Mouse (Mus musculus): ENCODE results near the gene Aqp11. TPM values are rescaled to one million over a fixed set of nuclear protein-coding genes. Genes with fewer than 3 reads are reported as not detected.
A peak's percentile ranks its signal among the peaks of the same experiment; 100 is the strongest.

The Aqp11 gene
- 17.5 and 20.7 TPM in 2 replicates for polyA plus RNA-seq (2015; fragmentation: Nextera tagmentation; extraction: Ambion mirVana)

DNA sequence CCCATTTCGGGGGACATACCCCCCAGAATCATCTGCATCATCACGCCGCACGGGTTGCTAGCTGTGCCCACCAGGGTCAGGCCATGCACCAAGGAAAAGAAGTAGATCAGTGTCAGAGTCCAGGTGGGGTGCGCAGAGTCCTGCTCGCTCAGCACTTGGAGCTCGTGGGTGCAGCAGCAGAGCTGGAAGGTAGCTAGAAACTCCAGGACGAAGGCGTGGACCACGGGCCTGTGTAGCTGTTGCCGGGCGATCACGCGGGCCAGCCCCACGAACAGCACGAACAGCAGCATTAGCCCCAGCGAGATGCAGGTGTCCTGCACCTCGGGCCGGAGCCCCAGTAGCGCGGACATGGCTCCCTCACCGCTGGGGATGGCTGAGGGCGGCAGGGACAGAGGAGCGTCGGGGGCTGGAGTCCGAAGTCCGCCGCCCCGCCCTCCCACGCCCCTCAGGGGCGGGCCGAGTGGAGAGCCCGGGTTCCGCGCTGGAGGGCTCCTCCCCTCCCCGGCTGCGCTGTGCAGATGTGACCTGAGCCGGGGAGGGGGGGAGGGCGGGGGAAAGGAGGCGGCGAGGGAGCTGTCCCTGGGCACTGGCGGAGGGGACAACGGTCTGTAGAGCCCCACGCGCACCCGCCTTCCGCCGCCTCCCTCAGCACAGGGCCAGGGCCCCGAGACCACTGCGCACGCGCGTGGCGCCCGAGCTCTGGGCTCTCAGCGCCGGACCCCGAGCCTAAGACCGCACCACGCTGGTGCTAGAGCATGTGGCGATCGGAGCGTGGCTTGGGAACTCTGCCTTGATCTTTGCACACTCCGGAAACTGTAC, at the start of gene Aqp11:
TSS of gene Aqp11 (minus strand) at position 652 of the 819 bp plus-strand sequence.
- H3K4me3 ChIP-seq (replicated peaks; ENCODE audit: low read length), result peak within 1 kb of the TSS; percentile 70
- WGBS, result under 1% methylated on average over 58 of the region's 64 CpGs
- peak within 1 kb of the TSS; percentile 90 for H3K4me2 ChIP-seq (ENCODE audit: low read depth, low read length)
- peak within 1 kb of the TSS; percentile 49 for H3K27ac ChIP-seq (ENCODE audit: low read length)
- no peaks in the 10 kb centered on the region for H3K27me3 ChIP-seq (ENCODE audit: control insufficient read depth, insufficient read depth, low read length)
- H3K9ac ChIP-seq (ENCODE audit: low read length), result peak within 1 kb of the TSS; percentile 81
- H3K4me1 ChIP-seq (ENCODE audit: control insufficient read depth, insufficient read depth, low read length), result peaks cover 15% of the 10 kb centered on the region
- H3K9me3 ChIP-seq (replicated peaks; ENCODE audit: control insufficient read depth, low read length), result no peaks in the 10 kb centered on the region
- H3K36me3 ChIP-seq (ENCODE audit: control insufficient read depth, insufficient read depth, low read length), result no peaks in the 10 kb centered on the region
- ATAC-seq (ENCODE audit: insufficient read depth, low FRiP score), result peak; percentile 96

DNA sequence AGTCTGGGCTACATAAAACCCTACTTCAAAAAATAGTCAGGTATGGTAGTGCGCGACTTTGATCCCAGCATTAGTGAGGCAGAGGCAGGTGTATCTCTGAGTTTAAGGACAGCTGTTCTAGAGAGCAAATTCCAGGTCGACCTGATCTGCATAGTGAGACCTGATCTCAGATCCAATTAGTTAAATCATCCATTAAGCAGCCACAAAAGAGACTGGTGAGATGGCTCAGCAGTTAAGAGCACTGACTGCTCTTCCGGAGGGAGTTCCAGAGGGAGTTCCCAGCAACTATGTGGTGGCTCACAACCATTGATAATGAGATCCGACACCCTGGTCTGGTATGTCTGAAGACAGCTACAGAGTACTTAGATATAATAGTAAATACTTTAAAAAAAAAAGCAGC, 45.4 kb upstream of the Aqp11 start:
- no peak for ATAC-seq (ENCODE audit: insufficient read depth, low FRiP score)

DNA sequence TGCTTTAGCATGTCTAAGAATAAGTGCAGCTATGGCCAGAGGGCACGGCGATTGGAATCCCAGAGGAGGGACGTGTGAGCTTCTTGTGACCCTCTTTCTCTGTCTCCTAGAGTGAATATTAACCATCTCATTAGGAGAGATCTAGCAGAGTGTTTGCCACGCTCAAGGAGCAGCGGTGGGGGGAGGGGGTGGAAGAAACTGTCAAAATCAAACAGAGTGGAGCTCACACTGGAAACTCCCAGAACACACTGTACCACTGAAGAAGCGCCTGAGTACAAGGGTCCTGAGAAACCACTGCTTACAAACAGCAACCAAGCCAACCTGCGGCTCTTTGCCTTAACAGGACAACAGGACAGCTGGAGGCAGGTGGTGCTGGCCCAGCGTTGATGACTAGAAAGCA, 43.4 kb upstream of the Aqp11 start:
- no peak overlapping the region for H3K27ac ChIP-seq (ENCODE audit: low read length)
- ATAC-seq (ENCODE audit: insufficient read depth, low FRiP score), result no peak
- no peak overlapping the region for H3K9ac ChIP-seq (ENCODE audit: low read length)
- H3K4me3 ChIP-seq (replicated peaks; ENCODE audit: low read length), result no peak overlapping the region
- H3K4me2 ChIP-seq (ENCODE audit: low read depth, low read length), result no peak overlapping the region
- no peaks in the 10 kb centered on the region for H3K36me3 ChIP-seq (ENCODE audit: control insufficient read depth, insufficient read depth, low read length)
- WGBS, result 65% methylated on average over 8 of the region's 8 CpGs
- H3K4me1 ChIP-seq (ENCODE audit: control insufficient read depth, insufficient read depth, low read length), result no peaks in the 10 kb centered on the region
- H3K27me3 ChIP-seq (ENCODE audit: control insufficient read depth, insufficient read depth, low read length), result no peaks in the 10 kb centered on the region
- H3K9me3 ChIP-seq (replicated peaks; ENCODE audit: control insufficient read depth, low read length), result no peaks in the 10 kb centered on the region

More for the DNA sequence above, 45.4 kb upstream of the Aqp11 start:
- no peak overlapping the region for H3K4me2 ChIP-seq (ENCODE audit: low read depth, low read length)
- H3K9ac ChIP-seq (ENCODE audit: low read length), result no peak overlapping the region
- no peak overlapping the region for H3K27ac ChIP-seq (ENCODE audit: low read length)
- H3K36me3 ChIP-seq (ENCODE audit: control insufficient read depth, insufficient read depth, low read length), result no peaks in the 10 kb centered on the region
- H3K27me3 ChIP-seq (ENCODE audit: control insufficient read depth, insufficient read depth, low read length), result no peaks in the 10 kb centered on the region
- H3K9me3 ChIP-seq (replicated peaks; ENCODE audit: control insufficient read depth, low read length), result no peaks in the 10 kb centered on the region
- H3K4me3 ChIP-seq (replicated peaks; ENCODE audit: low read length), result no peak overlapping the region
- WGBS, result 59% methylated on average over 5 of the region's 5 CpGs
- H3K4me1 ChIP-seq (ENCODE audit: control insufficient read depth, insufficient read depth, low read length), result no peaks in the 10 kb centered on the region

DNA sequence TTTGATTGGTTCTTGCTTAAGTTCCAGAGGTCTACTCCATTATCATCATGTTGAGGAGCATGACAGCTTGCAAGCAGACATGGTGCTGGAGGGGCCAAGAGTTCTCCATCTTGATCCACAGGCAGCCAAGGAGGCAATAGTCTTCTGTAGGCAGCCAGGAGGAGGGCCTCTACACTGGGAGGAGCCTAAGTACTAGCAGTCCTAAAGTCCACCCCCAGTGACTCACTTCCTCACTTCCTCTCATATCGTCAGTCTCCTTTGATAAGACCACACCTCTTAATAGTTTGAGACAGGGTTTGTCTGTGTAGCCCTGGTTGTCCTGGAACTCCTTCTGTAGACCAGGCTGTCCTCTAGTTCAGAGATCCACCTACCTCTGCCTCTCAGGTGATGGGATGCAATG, 42.7 kb upstream of the Aqp11 start:
- H3K4me2 ChIP-seq (ENCODE audit: low read depth, low read length), result no peak overlapping the region
- H3K9me3 ChIP-seq (replicated peaks; ENCODE audit: control insufficient read depth, low read length), result no peaks in the 10 kb centered on the region
- 63% methylated on average over 1 of the region's 1 CpGs for WGBS
- H3K27me3 ChIP-seq (ENCODE audit: control insufficient read depth, insufficient read depth, low read length), result no peaks in the 10 kb centered on the region
- H3K9ac ChIP-seq (ENCODE audit: low read length), result no peak overlapping the region
- no peaks in the 10 kb centered on the region for H3K36me3 ChIP-seq (ENCODE audit: control insufficient read depth, insufficient read depth, low read length)
- H3K4me3 ChIP-seq (replicated peaks; ENCODE audit: low read length), result no peak overlapping the region
- no peaks in the 10 kb centered on the region for H3K4me1 ChIP-seq (ENCODE audit: control insufficient read depth, insufficient read depth, low read length)
- H3K27ac ChIP-seq (ENCODE audit: low read length), result no peak overlapping the region
- no peak for ATAC-seq (ENCODE audit: insufficient read depth, low FRiP score)

DNA sequence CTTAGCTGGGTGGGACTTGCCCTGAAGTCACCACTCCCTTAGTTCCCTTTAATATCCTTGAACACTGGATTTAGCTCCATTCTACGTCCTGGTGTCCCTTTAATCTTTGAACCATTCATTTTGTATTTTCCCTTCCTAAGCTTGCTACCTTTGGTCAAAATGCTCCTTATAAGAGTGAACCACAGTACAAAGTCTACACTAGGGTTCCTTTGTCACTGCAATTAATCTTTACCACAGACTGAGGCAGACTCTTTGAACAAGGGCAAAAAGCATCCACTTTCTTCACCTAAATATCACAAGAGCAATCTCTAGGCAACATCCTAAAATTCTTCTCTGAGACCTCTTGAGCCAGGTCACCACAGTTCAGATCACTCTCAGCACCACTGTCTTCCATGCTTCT, 42.1 kb upstream of the Aqp11 start:
- no peaks in the 10 kb centered on the region for H3K4me1 ChIP-seq (ENCODE audit: control insufficient read depth, insufficient read depth, low read length)
- H3K4me2 ChIP-seq (ENCODE audit: low read depth, low read length), result no peak overlapping the region
- H3K27ac ChIP-seq (ENCODE audit: low read length), result no peak overlapping the region
- H3K27me3 ChIP-seq (ENCODE audit: control insufficient read depth, insufficient read depth, low read length), result no peaks in the 10 kb centered on the region
- ATAC-seq (ENCODE audit: insufficient read depth, low FRiP score), result no peak
- H3K9ac ChIP-seq (ENCODE audit: low read length), result no peak overlapping the region
- 70% methylated on average over 1 of the region's 1 CpGs for WGBS
- no peak overlapping the region for H3K4me3 ChIP-seq (replicated peaks; ENCODE audit: low read length)
- H3K36me3 ChIP-seq (ENCODE audit: control insufficient read depth, insufficient read depth, low read length), result no peaks in the 10 kb centered on the region
- H3K9me3 ChIP-seq (replicated peaks; ENCODE audit: control insufficient read depth, low read length), result no peaks in the 10 kb centered on the region

DNA sequence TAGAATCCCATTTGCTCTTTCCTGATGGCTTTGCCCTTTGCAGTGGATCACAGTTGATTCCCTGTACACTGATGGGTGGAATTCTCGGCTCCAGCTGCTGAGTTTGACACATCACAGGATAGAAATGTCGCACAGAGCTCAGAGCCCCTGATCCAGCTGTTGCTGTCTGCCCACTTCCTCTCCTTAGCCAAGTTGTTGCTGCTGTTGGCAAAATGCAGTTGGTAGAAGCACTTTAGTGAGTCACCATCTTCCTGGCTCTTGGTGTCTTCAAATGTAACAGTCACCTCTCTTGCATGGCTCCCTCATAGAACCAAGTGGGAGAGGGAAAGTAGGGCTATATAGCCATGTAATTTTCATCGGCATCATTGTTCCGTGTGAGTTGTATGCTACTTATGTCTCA, 39.1 kb upstream of the Aqp11 start:
- Histone ChIP-seq H3K27me3 (ENCODE audit: control insufficient read depth, insufficient read depth, low read length) (no peaks in the 10 kb centered on the region), H3K4me3 (replicated peaks; ENCODE audit: low read length) (no peak overlapping the region), H3K9me3 (replicated peaks; ENCODE audit: control insufficient read depth, low read length) (no peaks in the 10 kb centered on the region), H3K4me1 (ENCODE audit: control insufficient read depth, insufficient read depth, low read length) (no peaks in the 10 kb centered on the region), H3K4me2 (ENCODE audit: low read depth, low read length) (no peak overlapping the region), H3K27ac (ENCODE audit: low read length) (no peak overlapping the region), H3K9ac (ENCODE audit: low read length) (no peak overlapping the region), H3K36me3 (ENCODE audit: control insufficient read depth, insufficient read depth, low read length) (no peaks in the 10 kb centered on the region)
- 82% methylated on average over 4 of the region's 4 CpGs for WGBS
- no peak for ATAC-seq (ENCODE audit: insufficient read depth, low FRiP score)

DNA sequence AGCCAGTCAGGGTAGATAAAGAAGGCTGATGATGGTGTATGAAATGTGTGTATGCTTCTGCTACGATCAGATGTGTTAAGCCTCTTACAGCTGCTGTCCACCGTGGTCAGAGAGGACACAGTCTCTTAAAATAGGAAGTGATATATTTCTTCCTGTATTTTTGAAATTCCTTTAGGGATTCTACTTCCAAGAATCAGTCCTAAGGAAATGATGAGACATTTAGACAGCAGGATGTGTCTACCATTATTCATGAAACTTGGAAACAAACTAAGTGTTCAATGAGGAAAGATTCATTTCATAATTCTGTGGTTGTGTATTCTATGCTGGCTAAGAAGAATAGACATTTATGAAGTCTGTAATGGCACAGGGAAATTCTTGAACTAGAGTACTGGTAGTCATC, 37.8 kb upstream of the Aqp11 start:
- 51% methylated on average over 2 of the region's 2 CpGs for WGBS

DNA sequence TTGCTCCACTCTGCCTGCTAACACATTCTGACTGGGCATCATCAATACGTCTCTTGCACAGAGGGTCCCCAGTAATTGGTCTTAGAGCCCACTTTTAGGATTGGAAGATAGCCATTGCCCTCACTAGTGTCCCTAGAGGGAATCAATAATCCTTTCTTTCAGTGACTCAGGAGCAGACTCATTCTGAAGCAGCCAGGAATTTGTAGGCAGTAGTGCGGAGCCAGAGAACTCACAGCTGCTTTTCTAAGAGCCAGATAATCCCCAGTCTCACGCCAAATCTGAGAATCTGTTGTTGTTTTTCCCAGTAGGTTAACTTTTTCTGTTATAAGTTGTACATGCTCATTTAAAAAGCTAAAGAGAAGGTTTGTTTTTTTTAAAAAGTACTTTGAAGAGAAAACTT, 37.3 kb upstream of the Aqp11 start:
- Histone ChIP-seq H3K9ac (ENCODE audit: low read length) (no peak overlapping the region), H3K4me3 (replicated peaks; ENCODE audit: low read length) (no peak overlapping the region), H3K4me2 (ENCODE audit: low read depth, low read length) (no peak overlapping the region), H3K4me1 (ENCODE audit: control insufficient read depth, insufficient read depth, low read length) (no peaks in the 10 kb centered on the region), H3K27ac (ENCODE audit: low read length) (no peak overlapping the region), H3K36me3 (ENCODE audit: control insufficient read depth, insufficient read depth, low read length) (no peaks in the 10 kb centered on the region), H3K9me3 (replicated peaks; ENCODE audit: control insufficient read depth, low read length) (no peaks in the 10 kb centered on the region), H3K27me3 (ENCODE audit: control insufficient read depth, insufficient read depth, low read length) (no peaks in the 10 kb centered on the region)
- ATAC-seq (ENCODE audit: insufficient read depth, low FRiP score), result no peak
- 38% methylated on average over 3 of the region's 3 CpGs for WGBS

More for the DNA sequence above, 37.8 kb upstream of the Aqp11 start:
- H3K4me2 ChIP-seq (ENCODE audit: low read depth, low read length), result no peak overlapping the region
- no peaks in the 10 kb centered on the region for H3K4me1 ChIP-seq (ENCODE audit: control insufficient read depth, insufficient read depth, low read length)
- no peak overlapping the region for H3K27ac ChIP-seq (ENCODE audit: low read length)
- no peaks in the 10 kb centered on the region for H3K36me3 ChIP-seq (ENCODE audit: control insufficient read depth, insufficient read depth, low read length)
- no peak overlapping the region for H3K4me3 ChIP-seq (replicated peaks; ENCODE audit: low read length)
- H3K27me3 ChIP-seq (ENCODE audit: control insufficient read depth, insufficient read depth, low read length), result no peaks in the 10 kb centered on the region
- H3K9me3 ChIP-seq (replicated peaks; ENCODE audit: control insufficient read depth, low read length), result no peaks in the 10 kb centered on the region
- no peak overlapping the region for H3K9ac ChIP-seq (ENCODE audit: low read length)
- no peak for ATAC-seq (ENCODE audit: insufficient read depth, low FRiP score)

DNA sequence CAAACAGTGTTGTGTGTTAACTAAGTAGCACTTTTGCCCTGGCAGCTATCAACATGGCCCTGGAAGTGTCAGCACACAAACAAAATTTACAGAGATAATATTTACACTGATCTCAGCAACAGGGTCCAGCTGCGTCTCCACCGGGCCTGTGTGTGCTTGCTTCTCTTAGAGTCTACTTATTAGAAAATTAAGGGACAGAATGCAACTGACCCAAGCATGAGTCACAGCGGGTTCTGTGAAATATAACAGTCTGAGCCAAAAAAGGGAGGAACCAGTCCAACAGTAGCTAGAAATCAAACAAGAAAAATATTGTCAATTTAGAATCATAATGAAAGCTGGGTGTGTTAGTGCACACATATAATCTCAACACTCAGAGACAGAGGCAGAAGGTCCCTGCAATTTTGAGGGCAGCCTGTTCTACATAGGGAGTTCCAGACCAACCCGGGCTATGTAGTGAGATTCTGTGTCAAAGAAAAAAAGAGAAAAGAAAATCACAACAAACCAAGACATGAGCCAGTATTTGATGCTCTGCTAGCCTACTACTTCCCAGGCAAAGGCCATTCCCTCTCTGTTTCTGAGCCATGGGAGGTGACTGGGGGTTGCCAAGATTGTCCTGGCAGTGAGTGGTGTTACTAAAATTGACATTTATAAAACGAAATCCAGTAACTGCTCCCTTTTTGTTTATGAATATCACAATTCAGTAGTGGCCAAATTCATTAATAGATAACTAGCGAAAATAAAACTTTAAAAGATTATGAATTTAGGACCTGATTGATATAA, 32.9 kb upstream of the Aqp11 start:
- Histone ChIP-seq H3K9me3 (replicated peaks; ENCODE audit: control insufficient read depth, low read length) (no peaks in the 10 kb centered on the region), H3K9ac (ENCODE audit: low read length) (no peak overlapping the region)

More for the DNA sequence above, 32.9 kb upstream of the Aqp11 start:
- no peak for ATAC-seq (ENCODE audit: insufficient read depth, low FRiP score)
- Histone ChIP-seq H3K4me2 (ENCODE audit: low read depth, low read length) (no peak overlapping the region), H3K4me3 (replicated peaks; ENCODE audit: low read length) (no peak overlapping the region), H3K27me3 (ENCODE audit: control insufficient read depth, insufficient read depth, low read length) (no peaks in the 10 kb centered on the region), H3K27ac (ENCODE audit: low read length) (no peak overlapping the region), H3K4me1 (ENCODE audit: control insufficient read depth, insufficient read depth, low read length) (no peaks in the 10 kb centered on the region), H3K36me3 (ENCODE audit: control insufficient read depth, insufficient read depth, low read length) (no peaks in the 10 kb centered on the region)
- WGBS, result 60% methylated on average over 6 of the region's 6 CpGs

Data from stomach, embryonic 16.5 days (tissue).